Mouse (Mus musculus): ENCODE data around the gene Lrch1.
A peak's percentile ranks its signal among the peaks of the same experiment; 100 is the strongest.

Gene Lrch1

GRCm38 (mm10) chr14:74947376-74948013, at the start of gene Lrch1:
Gene Lrch1, minus strand, starts transcription at chr14:74947876.
- DNase-seq, result peak; percentile 84 to 85

GRCm38 (mm10) chr14:74997041-74997440, 49.4 kb upstream of the Lrch1 start:
- no peak for DNase-seq

GRCm38 (mm10) chr14:74996556-74996955, 48.9 kb upstream of the Lrch1 start:
- no peak for DNase-seq

GRCm38 (mm10) chr14:74990504-74990903, 42.8 kb upstream of the Lrch1 start:
- DNase-seq, result peak; percentile 32 to 61

GRCm38 (mm10) chr14:74989909-74990308, 42.2 kb upstream of the Lrch1 start:
- DNase-seq, result no peak

- DNase-seq, result no peak
Observed at GRCm38 (mm10) chr14:74989322-74989721, 41.6 kb upstream of the Lrch1 start.

GRCm38 (mm10) chr14:74986527-74986926, 38.9 kb upstream of the Lrch1 start:
- no peak for DNase-seq

GRCm38 (mm10) chr14:74985658-74986057, 38.0 kb upstream of the Lrch1 start:
- DNase-seq, result no peak

GRCm38 (mm10) chr14:74984817-74985391, 37.2 kb upstream of the Lrch1 start:
- DNase-seq, result no peak

- DNase-seq, result no peak
Observed at GRCm38 (mm10) chr14:74983079-74983478, 35.4 kb upstream of the Lrch1 start.

GRCm38 (mm10) chr14:74981016-74981415, 33.3 kb upstream of the Lrch1 start:
- no peak for DNase-seq

GRCm38 (mm10) chr14:74976972-74977371, 29.3 kb upstream of the Lrch1 start:
- DNase-seq, result no peak

GRCm38 (mm10) chr14:74974136-74974651, 26.5 kb upstream of the Lrch1 start:
- no peak for DNase-seq

GRCm38 (mm10) chr14:74972687-74973086, 25.0 kb upstream of the Lrch1 start:
- no peak for DNase-seq

- no peak for DNase-seq
Observed at GRCm38 (mm10) chr14:74972216-74972615, 24.5 kb upstream of the Lrch1 start.

GRCm38 (mm10) chr14:74963402-74963764, 15.7 kb upstream of the Lrch1 start:
- no peak for DNase-seq

GRCm38 (mm10) chr14:74962713-74963401, 15.2 kb upstream of the Lrch1 start:
- no peak for DNase-seq

GRCm38 (mm10) chr14:74960568-74960967, 12.9 kb upstream of the Lrch1 start:
- no peak for DNase-seq

- no peak for DNase-seq
Observed at GRCm38 (mm10) chr14:74956702-74957101, 9.0 kb upstream of the Lrch1 start.

- no peak for DNase-seq
Observed at GRCm38 (mm10) chr14:74956234-74956633, 8.6 kb upstream of the Lrch1 start.

GRCm38 (mm10) chr14:74948426-74949240, 957 bp upstream of the Lrch1 start:
- peak; percentile 78 to 81 for DNase-seq

- no peak for DNase-seq
Observed at GRCm38 (mm10) chr14:74948014-74948396, 329 bp upstream of the Lrch1 start.

- DNase-seq, result peak; percentile 89
Observed at GRCm38 (mm10) chr14:74946751-74947375, 813 bp downstream of the Lrch1 start.
